Mouse (Mus musculus): ENCODE results near the gene Nceh1. TPM values are rescaled to one million over a fixed set of nuclear protein-coding genes. Genes with fewer than 3 reads are reported as not detected.

The Nceh1 gene
- polyA plus RNA-seq, 1 experiment from 2014 or later = 28.4 TPM

GRCm38 (mm10) chr3:27326633-27327191, 143.9 kb downstream of the Nceh1 start:
- WGBS = 46% methylated on average over 4 of the region's 4 CpGs
- H3K9me3 ChIP-seq (ENCODE audit: control insufficient read depth, low read length) = no peaks in the 10 kb centered on the region
- H3K4me3 ChIP-seq (ENCODE audit: low read depth, low read length) = no peak overlapping the region
- no peak overlapping the region for H3K4me2 ChIP-seq (replicated peaks; ENCODE audit: low read depth)
- H3K9ac ChIP-seq (ENCODE audit: low read length) = no peak overlapping the region
- H3K36me3 ChIP-seq (ENCODE audit: control insufficient read depth, insufficient read depth, low read length) = no peaks in the 10 kb centered on the region
- no peaks in the 10 kb centered on the region for H3K27me3 ChIP-seq (ENCODE audit: control insufficient read depth, insufficient read depth, low read length)
- H3K4me1 ChIP-seq (replicated peaks; ENCODE audit: control insufficient read depth, insufficient read depth) = no peaks in the 10 kb centered on the region
- H3K27ac ChIP-seq (replicated peaks) = no peak overlapping the region
- TF ChIP-seq CTCF (IDR thresholded peaks at IDR 0.05; ENCODE audit: low read depth) (no peak), EP300 (optimal IDR thresholded peaks at IDR 0.05) (no peak)
- DNase-seq (ENCODE audit: low spot score) (no peak), ATAC-seq (ENCODE audit: low FRiP score, low TSS enrichment) (no peak)

GRCm38 (mm10) chr3:27330706-27331105, 147.9 kb downstream of the Nceh1 start:
- no peak overlapping the region for H3K9ac ChIP-seq (ENCODE audit: low read length)
- no peaks in the 10 kb centered on the region for H3K9me3 ChIP-seq (ENCODE audit: control insufficient read depth, low read length)
- WGBS = 89% methylated on average over 5 of the region's 5 CpGs
- no peak for TF ChIP-seq EP300 (optimal IDR thresholded peaks at IDR 0.05)
- no peak for TF ChIP-seq CTCF (IDR thresholded peaks at IDR 0.05; ENCODE audit: low read depth)
- ATAC-seq (ENCODE audit: low FRiP score, low TSS enrichment) = no peak
- no peaks in the 10 kb centered on the region for H3K4me1 ChIP-seq (replicated peaks; ENCODE audit: control insufficient read depth, insufficient read depth)
- H3K27ac ChIP-seq (replicated peaks) = no peak overlapping the region
- no peaks in the 10 kb centered on the region for H3K27me3 ChIP-seq (ENCODE audit: control insufficient read depth, insufficient read depth, low read length)
- no peak overlapping the region for H3K4me3 ChIP-seq (ENCODE audit: low read depth, low read length)
- DNase-seq (ENCODE audit: low spot score) = no peak
- H3K4me2 ChIP-seq (replicated peaks; ENCODE audit: low read depth) = no peak overlapping the region
- H3K36me3 ChIP-seq (ENCODE audit: control insufficient read depth, insufficient read depth, low read length) = no peaks in the 10 kb centered on the region

Other genes starting within 250 kb of the Nceh1 start
- gene Ect2, start 29.1 kb upstream of the Nceh1 start, polyA plus RNA-seq (2015; fragmentation: Nextera tagmentation; extraction: Ambion mirVana) = 7.8 and 8.6 TPM in 2 replicates
- gene Tnfsf10, start 134.1 kb downstream of the Nceh1 start, polyA plus RNA-seq (2015; fragmentation: Nextera tagmentation; extraction: Ambion mirVana) = 0.30 and 0.39 TPM in 2 replicates
- gene Ghsr, start 188.4 kb downstream of the Nceh1 start, polyA plus RNA-seq (2015; fragmentation: Nextera tagmentation; extraction: Ambion mirVana) = not detected in 2 replicates